Mouse (Mus musculus): ENCODE data around the gene Pip5k1c. TPM values are rescaled to one million over a fixed set of nuclear protein-coding genes. Genes with fewer than 3 reads are reported as not detected.

Gene Pip5k1c
- polyA plus RNA-seq, 1 experiment = 38.6 TPM

GRCm38 (mm10) chr10:81346453-81347067 lies 53.8 kb downstream of the Pip5k1c start:
- peak; percentile 51 for DNase-seq (ENCODE audit: low spot score)

GRCm38 (mm10) chr10:81349146-81349545 lies 56.4 kb downstream of the Pip5k1c start:
- DNase-seq (ENCODE audit: low spot score) = no peak

- no peak for DNase-seq (ENCODE audit: low spot score)
Observed at GRCm38 (mm10) chr10:81349961-81350350, 57.2 kb downstream of the Pip5k1c start.

GRCm38 (mm10) chr10:81350351-81351063 lies 57.7 kb downstream of the Pip5k1c start, which contains the start of gene Hmg20b:
Hmg20b (minus strand) TSS chr10:81350480.
- DNase-seq (ENCODE audit: low spot score) = peak; percentile 96

- DNase-seq (ENCODE audit: low spot score) = no peak
Observed at GRCm38 (mm10) chr10:81351678-81352291, 59.0 kb downstream of the Pip5k1c start.

GRCm38 (mm10) chr10:81354738-81355477 lies 62.1 kb downstream of the Pip5k1c start:
- no peak for DNase-seq (ENCODE audit: low spot score)

GRCm38 (mm10) chr10:81355533-81355932 lies 62.8 kb downstream of the Pip5k1c start:
- DNase-seq (ENCODE audit: low spot score) = no peak

- DNase-seq (ENCODE audit: low spot score) = no peak
Observed at GRCm38 (mm10) chr10:81356352-81356990, 63.7 kb downstream of the Pip5k1c start.

GRCm38 (mm10) chr10:81356991-81357844 lies 64.5 kb downstream of the Pip5k1c start, which contains the start of gene Mfsd12:
Mfsd12 (plus strand) TSS chr10:81357491.
- peak; percentile 81 for DNase-seq (ENCODE audit: low spot score)

- no peak for DNase-seq (ENCODE audit: low spot score)
Observed at GRCm38 (mm10) chr10:81358209-81358608, 65.4 kb downstream of the Pip5k1c start.

- DNase-seq (ENCODE audit: low spot score) = no peak
Observed at GRCm38 (mm10) chr10:81358841-81359240, 66.1 kb downstream of the Pip5k1c start.

- no peak for DNase-seq (ENCODE audit: low spot score)
Observed at GRCm38 (mm10) chr10:81360721-81361120, 68.0 kb downstream of the Pip5k1c start.

- DNase-seq (ENCODE audit: low spot score) = no peak
Observed at GRCm38 (mm10) chr10:81362336-81362949, 69.7 kb downstream of the Pip5k1c start.

GRCm38 (mm10) chr10:81363436-81364346 lies 70.9 kb downstream of the Pip5k1c start:
- DNase-seq (ENCODE audit: low spot score) = no peak

GRCm38 (mm10) chr10:81364666-81365065 lies 71.9 kb downstream of the Pip5k1c start:
- DNase-seq (ENCODE audit: low spot score) = no peak

- DNase-seq (ENCODE audit: low spot score) = no peak
Observed at GRCm38 (mm10) chr10:81365073-81365472, 72.3 kb downstream of the Pip5k1c start.

- DNase-seq (ENCODE audit: low spot score) = no peak
Observed at GRCm38 (mm10) chr10:81365672-81366476, 73.1 kb downstream of the Pip5k1c start, which contains the start of gene 4930404N11Rik. 4930404N11Rik (minus strand) TSS chr10:81365816.
